Mouse (Mus musculus): Measurements from ENCODE around the gene Cntd1. TPM values are rescaled to one million over a fixed set of nuclear protein-coding genes. Genes with fewer than 3 reads are reported as not detected.

Gene Cntd1
- polyA plus RNA-seq (2015; fragmentation: Nextera tagmentation; extraction: Ambion mirVana), result 0.83 and 1.0 TPM in 2 replicates

DNA sequence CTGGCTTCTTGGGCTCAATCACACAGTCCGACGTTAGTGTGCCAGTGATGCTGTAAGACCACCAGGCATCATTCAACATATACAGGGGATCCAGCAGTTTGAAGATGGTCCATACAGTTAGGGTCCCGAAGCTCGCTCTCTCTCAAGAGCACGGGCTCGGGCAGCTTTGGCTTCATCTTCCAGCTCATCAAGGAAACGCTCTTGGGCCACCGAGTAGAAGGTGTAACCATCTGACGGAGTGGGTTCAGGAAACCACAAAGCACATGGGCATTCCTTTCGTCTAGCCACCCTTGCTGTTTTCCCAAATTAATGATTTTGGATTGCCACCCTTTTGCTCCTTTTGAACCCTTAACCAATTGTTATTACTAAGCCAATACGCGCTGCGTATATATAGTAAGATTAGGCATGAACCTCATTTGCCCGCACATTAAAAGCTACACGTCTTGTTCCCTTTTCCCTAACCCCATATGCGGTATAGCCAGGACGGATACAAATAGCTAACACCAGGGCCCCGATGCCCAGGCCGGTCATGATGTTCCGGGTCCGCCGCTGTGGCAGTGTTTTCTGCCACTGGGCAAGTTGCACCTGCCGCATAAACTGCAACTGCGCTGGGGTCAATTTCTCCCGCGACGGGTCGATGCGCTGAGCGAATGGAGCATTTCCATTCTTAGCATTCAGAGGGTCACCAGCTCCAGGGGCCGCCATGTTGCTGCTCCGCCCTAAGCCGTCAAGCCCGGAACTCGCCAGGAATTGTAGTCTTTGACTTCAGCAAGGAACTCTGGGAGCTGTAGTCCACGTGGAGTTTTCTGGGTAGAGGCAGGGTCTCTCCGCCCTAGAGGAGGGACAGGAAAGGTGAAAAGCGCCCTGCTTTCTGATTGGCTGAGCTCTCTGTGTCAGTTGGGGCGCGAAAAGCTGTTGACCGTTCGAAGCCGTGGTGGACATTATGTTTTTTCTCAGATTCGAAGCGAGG is at the start of gene Cntd1, which contains the start of gene Coa3:
TSS of gene Cntd1 (plus strand) at position 790 of the 970 bp plus-strand sequence.
TSS of gene Coa3 (minus strand) at position 892 of the 970 bp plus-strand sequence.
- Histone ChIP-seq H3K4me3 (ENCODE audit: low read length) (peak within 1 kb of the TSS; percentile 54), H3K9ac (ENCODE audit: low read depth, low read length) (peak within 1 kb of the TSS; percentile 73), H3K27ac (ENCODE audit: low read depth, low read length) (peak within 1 kb of the TSS; percentile 57; the same call in 1 of the 2 replicates), H3K9me3 (ENCODE audit: control insufficient read depth, low read length) (no peaks in the 10 kb centered on the region), H3K27me3 (replicated peaks; ENCODE audit: control insufficient read depth, insufficient read depth, low read length) (no peaks in the 10 kb centered on the region), H3K36me3 (ENCODE audit: control insufficient read depth, insufficient read depth, low read length) (no peaks in the 10 kb centered on the region), H3K4me1 (ENCODE audit: control insufficient read depth, insufficient read depth, low read depth, low read length) (peaks cover 24% of the 10 kb centered on the region), H3K4me2 (ENCODE audit: low read length) (peak within 1 kb of the TSS; percentile 87)
- ATAC-seq, result peak; percentile 99
- WGBS, result 11% methylated on average over 45 of the region's 45 CpGs

GRCm38 (mm10) chr11:101229361-101229900 is 49.4 kb upstream of the Cntd1 start:
- Histone ChIP-seq H3K27me3 (replicated peaks; ENCODE audit: control insufficient read depth, insufficient read depth, low read length) (no peaks in the 10 kb centered on the region), H3K4me3 (ENCODE audit: low read length) (no peak overlapping the region), H3K9ac (ENCODE audit: low read depth, low read length) (no peak overlapping the region), H3K4me1 (ENCODE audit: control insufficient read depth, insufficient read depth, low read depth, low read length) (peaks cover 7% of the 10 kb centered on the region), H3K36me3 (ENCODE audit: control insufficient read depth, insufficient read depth, low read length) (no peaks in the 10 kb centered on the region), H3K9me3 (ENCODE audit: control insufficient read depth, low read length) (no peaks in the 10 kb centered on the region), H3K4me2 (ENCODE audit: low read length) (no peak overlapping the region), H3K27ac (ENCODE audit: low read depth, low read length) (0 out of 2 replicates have a peak overlapping the region, but pooled peaks have one; percentile 1)
- 21% methylated on average over 8 of the region's 8 CpGs for WGBS
- no peak for ATAC-seq

GRCm38 (mm10) chr11:101230061-101230511 is 48.7 kb upstream of the Cntd1 start:
- peaks cover 6% of the 10 kb centered on the region for H3K4me1 ChIP-seq (ENCODE audit: control insufficient read depth, insufficient read depth, low read depth, low read length)
- H3K9ac ChIP-seq (ENCODE audit: low read depth, low read length), result no peak overlapping the region
- 26% methylated on average over 2 of the region's 2 CpGs for WGBS
- H3K4me3 ChIP-seq (ENCODE audit: low read length), result no peak overlapping the region
- no peaks in the 10 kb centered on the region for H3K27me3 ChIP-seq (replicated peaks; ENCODE audit: control insufficient read depth, insufficient read depth, low read length)
- ATAC-seq, result no peak
- no peak overlapping the region for H3K4me2 ChIP-seq (ENCODE audit: low read length)
- peak overlapping the region; percentile 70; the same call in 1 of the 2 replicates for H3K27ac ChIP-seq (ENCODE audit: low read depth, low read length)
- H3K36me3 ChIP-seq (ENCODE audit: control insufficient read depth, insufficient read depth, low read length), result no peaks in the 10 kb centered on the region
- no peaks in the 10 kb centered on the region for H3K9me3 ChIP-seq (ENCODE audit: control insufficient read depth, low read length)

DNA sequence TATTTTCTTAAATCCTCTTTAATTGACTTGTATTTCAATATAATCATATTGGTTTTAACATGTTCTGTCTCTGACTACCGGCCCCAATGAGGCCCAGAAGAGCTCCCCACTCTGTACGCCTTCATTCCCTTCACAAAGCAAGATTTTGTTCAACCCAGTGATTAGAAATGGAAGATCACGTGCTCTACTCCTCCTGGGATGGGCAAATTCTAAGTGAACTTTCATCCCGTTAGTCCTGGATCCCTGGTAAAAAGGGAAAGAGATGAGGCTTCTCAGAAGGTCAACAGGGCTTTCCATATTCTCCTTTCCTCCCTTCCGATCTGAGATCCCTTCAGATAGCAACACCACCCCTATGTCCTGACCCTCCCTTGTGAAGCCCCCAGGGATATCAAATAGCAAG is 48.3 kb upstream of the Cntd1 start:
- H3K36me3 ChIP-seq (ENCODE audit: control insufficient read depth, insufficient read depth, low read length), result no peaks in the 10 kb centered on the region
- no peak overlapping the region for H3K4me3 ChIP-seq (ENCODE audit: low read length)
- WGBS, result 23% methylated on average over 5 of the region's 5 CpGs
- H3K9me3 ChIP-seq (ENCODE audit: control insufficient read depth, low read length), result no peaks in the 10 kb centered on the region
- no peak overlapping the region for H3K9ac ChIP-seq (ENCODE audit: low read depth, low read length)
- peak overlapping the region; percentile 1; the same call in 1 of the 2 replicates for H3K4me2 ChIP-seq (ENCODE audit: low read length)
- no peaks in the 10 kb centered on the region for H3K27me3 ChIP-seq (replicated peaks; ENCODE audit: control insufficient read depth, insufficient read depth, low read length)
- peaks cover 4% of the 10 kb centered on the region for H3K4me1 ChIP-seq (ENCODE audit: control insufficient read depth, insufficient read depth, low read depth, low read length)
- ATAC-seq, result no peak
- peak overlapping the region; percentile 70 for H3K27ac ChIP-seq (ENCODE audit: low read depth, low read length)

DNA sequence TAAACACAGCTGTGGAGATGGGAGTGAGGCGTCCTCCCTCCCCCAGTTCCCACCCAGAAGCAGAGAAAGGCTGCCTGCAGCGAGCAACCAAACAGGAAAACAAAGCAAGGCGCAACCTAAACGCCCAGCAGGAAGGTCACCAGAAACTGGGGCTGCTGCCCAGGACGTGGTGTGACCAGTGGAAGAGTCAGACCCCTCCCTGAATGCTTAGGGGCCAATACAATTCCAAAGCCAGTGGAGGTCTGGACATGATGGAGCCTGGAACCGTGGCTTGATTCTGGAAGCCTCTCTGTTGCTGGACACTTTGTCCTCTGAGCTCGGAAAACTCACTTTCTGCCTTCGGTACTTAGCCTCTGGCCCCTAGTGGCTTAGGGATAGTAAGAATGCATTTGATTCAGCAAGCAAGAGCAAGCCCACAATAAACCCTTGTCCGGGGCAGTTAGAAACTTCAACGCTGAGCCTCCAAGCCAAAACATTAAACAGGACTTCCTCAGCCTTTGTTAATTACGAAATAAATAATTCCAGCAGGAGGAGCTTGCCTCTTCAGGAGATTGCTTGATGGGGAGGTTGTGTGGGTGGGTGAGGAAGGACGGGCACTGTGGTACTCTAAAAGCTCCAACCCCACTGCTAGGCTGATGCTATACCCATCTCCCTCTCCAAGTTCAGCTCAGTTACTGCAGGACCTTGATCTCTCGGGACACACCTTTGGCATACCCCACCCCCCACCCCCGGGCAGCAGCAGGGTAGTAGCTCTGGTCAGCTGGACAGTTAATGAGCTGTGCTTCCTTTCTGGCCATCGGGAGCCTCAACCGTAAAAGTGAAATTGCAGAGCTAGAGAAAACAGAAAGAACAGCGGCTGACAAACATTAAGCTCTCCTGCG is 47.6 kb upstream of the Cntd1 start:
- Histone ChIP-seq H3K4me2 (ENCODE audit: low read length) (peak overlapping the region; percentile 15; the same call in 1 of the 2 replicates), H3K4me1 (ENCODE audit: control insufficient read depth, insufficient read depth, low read depth, low read length) (peaks cover 4% of the 10 kb centered on the region; the same call in 1 of the 2 replicates), H3K4me3 (ENCODE audit: low read length) (no peak overlapping the region), H3K36me3 (ENCODE audit: control insufficient read depth, insufficient read depth, low read length) (no peaks in the 10 kb centered on the region), H3K27me3 (replicated peaks; ENCODE audit: control insufficient read depth, insufficient read depth, low read length) (no peaks in the 10 kb centered on the region), H3K9me3 (ENCODE audit: control insufficient read depth, low read length) (no peaks in the 10 kb centered on the region), H3K9ac (ENCODE audit: low read depth, low read length) (no peak overlapping the region), H3K27ac (ENCODE audit: low read depth, low read length) (peak overlapping the region; percentile 70)
- no peak for ATAC-seq
- 17% methylated on average over 18 of the region's 18 CpGs for WGBS

DNA sequence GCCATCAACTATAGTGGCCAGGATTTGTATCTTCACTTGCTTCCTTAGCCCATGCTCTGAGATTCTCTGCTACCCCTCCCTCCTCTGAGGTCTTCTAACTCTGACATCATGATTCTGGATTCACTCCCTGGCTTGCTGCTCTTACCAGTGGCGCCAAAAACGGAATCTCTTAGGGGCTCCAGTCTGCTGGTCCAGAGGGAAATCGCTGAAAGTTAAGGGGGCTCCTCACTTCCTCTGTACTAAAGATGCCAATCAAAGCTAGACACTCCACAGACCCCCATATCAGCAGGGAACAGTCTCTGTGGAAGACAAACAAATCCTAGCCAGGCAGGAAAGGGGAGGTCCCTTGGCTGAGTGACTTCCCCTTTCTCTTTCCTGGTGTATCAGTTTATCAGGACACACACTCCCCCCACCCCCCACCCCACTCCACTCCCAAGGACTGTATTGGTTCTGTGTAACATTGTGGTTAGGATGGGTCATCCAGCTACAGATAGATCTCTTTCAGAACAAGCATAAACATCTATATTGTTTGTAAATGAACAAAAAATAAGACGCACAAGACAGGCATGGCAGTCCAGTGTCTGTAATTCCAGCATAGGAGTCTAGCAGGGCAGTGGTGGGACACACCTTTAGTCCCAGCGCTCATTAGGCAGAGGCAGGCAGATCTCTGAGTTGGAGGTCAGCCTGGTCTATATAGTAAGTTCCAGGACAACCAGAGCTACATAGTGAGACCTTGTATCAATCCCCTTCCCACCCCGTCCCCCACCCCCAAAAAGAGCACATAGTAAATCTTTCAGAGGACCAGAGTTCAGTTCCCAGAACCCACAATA is 46.6 kb upstream of the Cntd1 start:
- Histone ChIP-seq H3K4me1 (ENCODE audit: control insufficient read depth, insufficient read depth, low read depth, low read length) (peaks cover 4% of the 10 kb centered on the region; the same call in 1 of the 2 replicates), H3K4me3 (ENCODE audit: low read length) (no peak overlapping the region), H3K27ac (ENCODE audit: low read depth, low read length) (no peak overlapping the region), H3K9me3 (ENCODE audit: control insufficient read depth, low read length) (no peaks in the 10 kb centered on the region), H3K27me3 (replicated peaks; ENCODE audit: control insufficient read depth, insufficient read depth, low read length) (no peaks in the 10 kb centered on the region), H3K9ac (ENCODE audit: low read depth, low read length) (no peak overlapping the region), H3K36me3 (ENCODE audit: control insufficient read depth, insufficient read depth, low read length) (no peaks in the 10 kb centered on the region), H3K4me2 (ENCODE audit: low read length) (no peak overlapping the region)
- no peak for ATAC-seq
- 59% methylated on average over 6 of the region's 6 CpGs for WGBS

DNA sequence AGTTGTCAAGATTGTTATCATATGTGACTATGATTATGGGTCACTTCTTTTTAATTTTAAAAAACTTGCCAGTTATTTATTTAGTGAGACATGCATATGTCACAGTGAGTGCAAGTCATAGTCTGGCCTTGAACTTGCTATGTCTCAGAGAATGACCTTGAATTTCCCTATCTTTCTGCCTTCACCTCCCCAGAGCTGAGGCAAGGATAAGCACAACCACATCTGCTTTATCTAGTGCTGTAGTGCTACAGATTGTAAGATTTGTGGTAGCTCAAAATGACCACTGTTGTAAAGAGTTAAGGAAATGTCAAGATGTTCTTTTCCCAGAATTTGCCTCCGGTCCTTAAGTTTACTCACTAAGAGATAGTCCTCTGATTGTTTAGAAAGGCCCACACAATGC is 45.6 kb upstream of the Cntd1 start:
- H3K4me1 ChIP-seq (ENCODE audit: control insufficient read depth, insufficient read depth, low read depth, low read length), result peaks cover 4% of the 10 kb centered on the region; the same call in 1 of the 2 replicates
- no peak for ATAC-seq
- WGBS, result 97% methylated on average over 1 of the region's 1 CpGs
- H3K36me3 ChIP-seq (ENCODE audit: control insufficient read depth, insufficient read depth, low read length), result no peaks in the 10 kb centered on the region
- no peaks in the 10 kb centered on the region for H3K9me3 ChIP-seq (ENCODE audit: control insufficient read depth, low read length)
- no peaks in the 10 kb centered on the region for H3K27me3 ChIP-seq (replicated peaks; ENCODE audit: control insufficient read depth, insufficient read depth, low read length)
- no peak overlapping the region for H3K9ac ChIP-seq (ENCODE audit: low read depth, low read length)
- H3K4me2 ChIP-seq (ENCODE audit: low read length), result no peak overlapping the region
- H3K27ac ChIP-seq (ENCODE audit: low read depth, low read length), result no peak overlapping the region
- no peak overlapping the region for H3K4me3 ChIP-seq (ENCODE audit: low read length)

- no peak for ATAC-seq
- no peak overlapping the region for H3K27ac ChIP-seq (ENCODE audit: low read depth, low read length)
- no peak overlapping the region for H3K4me2 ChIP-seq (ENCODE audit: low read length)
- H3K9ac ChIP-seq (ENCODE audit: low read depth, low read length), result no peak overlapping the region
- H3K4me3 ChIP-seq (ENCODE audit: low read length), result no peak overlapping the region
- no peaks in the 10 kb centered on the region for H3K36me3 ChIP-seq (ENCODE audit: control insufficient read depth, insufficient read depth, low read length)
- H3K4me1 ChIP-seq (ENCODE audit: control insufficient read depth, insufficient read depth, low read depth, low read length), result peaks cover 3% of the 10 kb centered on the region; the same call in 1 of the 2 replicates
- H3K9me3 ChIP-seq (ENCODE audit: control insufficient read depth, low read length), result no peaks in the 10 kb centered on the region
- no peaks in the 10 kb centered on the region for H3K27me3 ChIP-seq (replicated peaks; ENCODE audit: control insufficient read depth, insufficient read depth, low read length)
These were observed 44.7 kb upstream of the Cntd1 start for GRCm38 (mm10) chr11:101234124-101234523.
